Mouse (Mus musculus): ENCODE data around the gene Wnt2b. TPM values are rescaled to one million over a fixed set of nuclear protein-coding genes. Genes with fewer than 3 reads are reported as not detected.
A peak's percentile ranks its signal among the peaks of the same experiment; 100 is the strongest.

Gene Wnt2b
- total RNA-seq, 1 experiment from 2014 or later: 9.6 TPM

DNA sequence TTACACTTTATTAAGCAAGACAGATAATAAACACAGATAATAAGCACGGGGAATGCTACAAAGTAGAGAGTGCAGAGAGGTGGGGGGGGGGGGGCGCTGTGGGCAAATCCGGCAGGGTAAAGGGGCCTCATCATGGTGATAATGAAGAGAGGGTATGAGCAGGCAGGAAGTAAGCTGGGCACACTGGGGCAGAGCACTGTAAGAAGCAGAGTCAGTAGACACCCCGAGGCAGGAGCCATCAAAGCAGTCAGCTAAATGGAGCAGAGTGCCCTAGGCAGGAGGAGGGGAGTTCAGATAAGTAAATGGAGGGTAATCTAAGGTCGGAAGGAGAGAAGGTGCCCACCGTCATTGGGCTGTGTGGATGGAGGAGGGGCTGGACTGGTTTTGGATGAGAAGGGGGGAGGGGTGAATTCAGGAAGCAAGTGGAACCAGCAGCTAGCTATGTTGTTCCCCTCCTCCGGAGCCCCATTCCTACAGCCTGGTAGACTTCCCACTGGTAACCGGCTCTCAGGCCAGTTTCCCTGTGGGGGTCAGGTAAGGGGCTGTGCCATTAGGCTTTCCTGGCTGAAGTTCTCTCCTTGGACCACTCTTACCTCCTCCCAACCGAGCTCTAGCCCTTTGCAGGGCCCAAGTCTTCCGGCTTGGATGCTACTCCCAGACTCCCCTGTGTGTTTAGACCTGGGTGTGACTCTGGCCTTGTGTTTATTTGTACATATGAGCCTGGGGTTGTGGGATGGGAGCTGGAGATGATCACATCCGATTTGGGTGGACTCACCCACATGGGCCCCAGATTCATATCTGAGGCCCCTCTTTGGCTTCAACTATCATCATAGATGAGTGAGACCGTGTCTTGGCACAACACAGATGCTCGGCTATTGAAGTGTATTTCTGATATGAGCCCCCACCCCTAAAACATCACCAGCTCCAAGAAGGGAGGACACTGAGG is 1.9 kb upstream of the Wnt2b start:
- DNase-seq: no peak

GRCm38 (mm10) chr3:104962866-104963265 is 1.1 kb upstream of the Wnt2b start:
- DNase-seq: no peak

DNA sequence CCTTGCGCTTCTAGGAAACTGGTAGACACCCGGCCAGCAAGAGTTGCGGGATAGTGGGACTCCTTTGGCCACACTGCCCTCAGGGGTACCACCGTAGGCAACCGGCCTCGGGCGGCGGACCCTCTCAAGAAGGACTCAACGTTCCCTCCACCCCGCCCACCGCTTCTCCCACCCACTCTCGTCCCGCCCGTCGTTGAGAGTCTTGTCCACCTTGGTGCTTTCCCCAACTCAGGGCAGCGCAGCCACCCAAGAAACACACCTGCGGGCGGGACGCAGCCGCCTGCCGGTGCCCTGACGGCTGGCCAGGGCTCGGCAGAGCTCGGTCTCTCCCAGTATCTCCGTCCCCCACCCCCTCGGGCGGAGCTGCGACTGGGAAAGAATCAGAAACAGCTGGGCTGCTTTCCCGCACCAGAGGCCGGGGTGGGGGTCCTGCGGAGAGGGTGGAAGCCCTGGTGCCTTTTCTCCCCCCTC is 455 bp upstream of the Wnt2b start:
- peak; percentile 45 for DNase-seq

DNA sequence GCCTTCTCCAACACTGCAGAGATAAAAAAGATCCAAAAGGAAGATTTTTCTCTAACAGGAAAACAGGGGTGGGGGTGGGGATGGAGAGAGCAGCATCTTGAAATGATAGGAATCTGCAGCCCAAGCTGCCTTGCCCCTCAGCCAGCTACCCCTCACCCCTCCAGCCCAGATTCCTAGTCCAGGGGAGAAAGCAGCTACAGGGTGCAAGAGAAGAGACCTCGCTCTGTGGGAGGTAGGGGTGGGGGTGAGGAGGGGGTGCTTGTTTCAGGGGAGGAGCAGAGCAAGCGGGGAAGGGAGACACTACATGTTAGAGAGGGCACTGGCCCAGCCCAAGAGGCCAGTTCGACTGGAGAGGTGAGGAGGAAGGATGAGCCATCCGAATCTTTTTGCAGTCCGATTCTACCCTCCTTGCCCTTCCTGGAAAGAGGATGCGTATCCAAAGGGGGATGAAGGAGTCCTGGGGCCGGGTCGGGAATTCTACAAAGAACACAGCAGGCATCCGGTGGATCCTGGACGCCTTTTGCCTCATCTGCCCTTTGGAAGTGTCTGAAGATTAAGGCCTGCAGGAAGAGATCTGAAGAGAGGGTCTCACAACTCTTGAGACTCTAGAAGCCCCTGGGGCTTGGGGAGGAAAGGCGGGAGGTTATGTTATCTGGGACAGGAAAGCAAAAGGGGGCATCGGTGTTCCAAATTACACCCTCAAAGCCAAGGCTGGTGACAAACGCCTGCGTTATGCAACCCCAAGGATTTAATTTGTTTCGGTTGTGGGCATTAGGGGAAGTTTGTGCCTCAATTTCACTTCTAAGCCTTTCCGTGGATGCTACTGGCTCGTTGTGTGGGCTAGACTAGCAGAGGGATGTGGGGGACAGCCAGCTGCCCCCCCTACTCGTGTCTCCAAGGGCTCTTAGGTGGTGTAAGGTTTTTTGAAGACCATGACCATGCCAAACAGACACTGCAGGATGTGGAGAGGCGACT is 1.4 kb downstream of the Wnt2b start:
- DNase-seq: no peak

- DNase-seq: no peak
These were observed 5.6 kb downstream of the Wnt2b start for GRCm38 (mm10) chr3:104956131-104956581.

DNA sequence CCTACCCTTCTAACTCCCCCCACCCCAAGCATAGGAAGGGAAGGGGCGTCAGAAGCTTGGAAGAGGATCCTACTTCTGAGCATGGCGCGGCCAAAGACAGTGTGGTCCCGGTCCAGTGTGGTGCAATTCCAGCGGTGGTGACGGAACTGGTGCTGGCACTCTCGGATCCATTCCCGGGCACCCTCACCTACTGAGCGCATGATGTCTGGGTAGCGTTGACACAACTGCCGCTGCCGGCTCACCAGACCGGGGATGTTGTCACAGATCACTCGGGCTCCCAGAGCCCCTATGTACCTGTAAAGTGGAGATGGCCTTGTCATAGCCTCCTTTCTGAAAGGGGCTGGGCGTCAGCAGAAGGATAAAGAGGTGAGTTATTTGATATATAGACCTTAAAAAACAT is 7.2 kb downstream of the Wnt2b start:
- DNase-seq: no peak

GRCm38 (mm10) chr3:104954137-104954536 is 7.6 kb downstream of the Wnt2b start:
- no peak for DNase-seq

DNA sequence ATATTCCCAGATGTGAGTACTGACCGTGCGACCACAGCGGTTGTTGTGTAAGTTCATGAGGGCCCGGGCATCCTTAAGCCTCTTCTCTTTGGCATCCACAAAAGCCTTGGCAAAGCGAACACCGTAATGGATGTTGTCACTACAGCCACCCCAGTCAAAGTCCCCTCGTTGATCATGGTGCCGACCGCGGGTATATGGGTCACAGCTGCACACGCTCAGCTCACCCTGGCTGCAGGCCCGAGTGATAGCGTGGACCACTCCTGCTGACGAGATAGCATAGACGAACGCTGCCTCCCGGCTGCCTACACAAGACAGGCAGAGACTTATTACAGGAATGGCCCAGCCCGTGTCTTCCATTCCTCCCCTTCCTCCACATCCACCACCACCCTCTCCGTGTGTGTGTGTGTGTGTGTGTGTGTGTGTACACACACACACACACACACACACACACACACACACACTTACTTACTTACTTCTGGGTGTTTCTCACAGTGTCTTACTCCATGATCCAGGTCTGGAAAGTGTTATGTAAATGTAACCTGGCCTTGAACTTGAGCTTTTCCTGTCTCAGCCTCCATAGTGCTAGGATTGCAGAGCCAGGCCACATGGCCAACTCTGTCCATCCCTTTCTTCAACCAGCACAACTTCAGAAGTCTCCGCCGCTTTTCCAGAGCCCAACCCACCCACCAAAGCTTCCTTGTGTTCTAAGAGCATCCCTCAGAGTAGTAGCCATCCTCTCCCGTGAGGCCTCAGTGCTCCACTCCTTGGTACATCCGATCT is 8.6 kb downstream of the Wnt2b start:
- DNase-seq: no peak

DNA sequence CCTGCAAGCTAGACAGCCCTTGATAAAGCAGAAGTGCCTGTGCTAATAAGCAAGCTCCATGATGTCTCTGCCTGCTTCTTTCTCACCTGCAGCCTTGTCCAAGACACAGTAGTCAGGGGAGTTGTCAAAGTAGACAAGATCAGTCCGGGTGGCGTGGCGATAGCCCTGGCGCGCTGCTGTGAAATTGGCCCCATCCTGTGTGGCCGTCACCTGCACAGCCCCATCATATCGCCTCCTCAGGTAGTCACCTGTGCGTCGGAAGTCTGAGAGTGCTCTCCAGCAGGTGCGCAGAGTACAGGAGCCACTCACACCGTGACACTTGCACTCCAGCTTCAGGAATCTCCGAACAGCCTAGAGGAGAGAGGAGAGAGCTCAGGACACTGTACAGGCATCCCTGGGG is 10.8 kb downstream of the Wnt2b start:
- no peak for DNase-seq

- DNase-seq: no peak
These were observed 16.8 kb downstream of the Wnt2b start for GRCm38 (mm10) chr3:104944894-104945293.

GRCm38 (mm10) chr3:104943333-104943732 is 18.4 kb downstream of the Wnt2b start:
- DNase-seq: no peak

GRCm38 (mm10) chr3:104942682-104943081 is 19.0 kb downstream of the Wnt2b start:
- peak; percentile 25 for DNase-seq

GRCm38 (mm10) chr3:104940691-104941090 is 21.0 kb downstream of the Wnt2b start:
- no peak for DNase-seq

DNA sequence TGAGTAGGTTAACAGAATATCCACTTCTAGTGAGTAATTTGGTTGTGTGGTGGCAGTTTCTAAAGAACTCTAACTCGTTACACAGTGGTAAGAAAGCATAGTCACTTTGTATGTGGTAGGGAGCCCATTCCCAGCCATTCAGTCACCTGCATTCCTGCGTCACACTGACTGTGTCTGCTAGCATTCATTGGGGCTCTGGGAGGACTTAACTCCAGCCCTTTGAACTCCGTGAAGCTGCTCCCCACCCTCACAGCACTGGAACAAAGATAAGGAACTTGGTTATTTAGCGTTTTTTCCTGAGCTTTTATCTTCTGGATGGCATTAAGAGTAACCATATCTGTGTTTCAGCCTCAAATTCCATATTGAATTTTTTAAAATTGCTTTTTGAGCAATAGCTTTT is 23.4 kb downstream of the Wnt2b start:
- no peak for DNase-seq

DNA sequence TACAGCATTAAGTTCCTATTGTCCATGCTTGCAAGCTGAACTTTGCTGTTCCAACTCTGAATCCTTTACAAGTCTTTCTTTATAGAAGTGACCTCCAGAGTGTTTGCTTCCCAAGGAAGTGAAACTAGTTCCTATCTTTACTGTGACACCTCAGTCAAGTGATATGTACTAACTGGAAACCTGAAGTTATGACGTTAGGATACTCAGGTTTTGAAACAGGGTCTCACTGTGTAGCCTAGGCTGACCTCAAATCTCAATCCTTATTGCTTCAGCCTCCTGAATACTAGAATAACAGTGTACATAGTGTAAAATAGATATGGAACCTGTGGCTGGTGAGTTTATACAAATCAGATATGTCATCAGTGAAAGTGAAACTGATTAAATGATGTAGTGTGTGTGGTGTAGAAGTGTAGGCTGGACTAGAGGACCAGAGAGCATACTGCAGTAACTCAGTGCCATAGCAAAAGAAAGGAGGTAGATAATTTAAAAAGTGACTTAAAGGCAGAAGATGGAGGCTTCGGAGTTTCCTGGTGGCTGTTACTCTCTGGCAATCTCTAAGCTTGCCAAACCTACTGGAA is 23.9 kb downstream of the Wnt2b start:
- DNase-seq: no peak

- no peak for DNase-seq
These were observed 32.3 kb downstream of the Wnt2b start for GRCm38 (mm10) chr3:104929385-104929784.

DNA sequence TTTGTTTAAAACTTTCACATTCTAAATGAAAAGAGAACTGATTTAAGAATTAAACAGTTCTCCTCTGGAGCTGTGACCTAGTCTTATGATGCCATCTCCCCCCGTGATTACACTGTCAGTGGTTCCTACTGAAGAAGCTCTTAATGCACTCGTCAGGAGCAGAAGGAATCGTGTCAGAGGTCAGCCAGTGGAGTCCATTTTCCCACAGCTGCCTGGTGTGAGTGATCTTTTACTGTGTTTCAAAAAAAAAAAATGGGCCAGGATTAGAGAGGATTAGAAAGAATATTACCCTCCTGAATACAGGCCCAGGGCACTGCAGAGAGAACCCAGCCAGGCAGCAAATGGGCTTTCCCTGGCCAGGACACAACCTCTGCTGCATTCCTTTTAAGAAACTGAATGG is 46.7 kb downstream of the Wnt2b start:
- DNase-seq: no peak

DNA sequence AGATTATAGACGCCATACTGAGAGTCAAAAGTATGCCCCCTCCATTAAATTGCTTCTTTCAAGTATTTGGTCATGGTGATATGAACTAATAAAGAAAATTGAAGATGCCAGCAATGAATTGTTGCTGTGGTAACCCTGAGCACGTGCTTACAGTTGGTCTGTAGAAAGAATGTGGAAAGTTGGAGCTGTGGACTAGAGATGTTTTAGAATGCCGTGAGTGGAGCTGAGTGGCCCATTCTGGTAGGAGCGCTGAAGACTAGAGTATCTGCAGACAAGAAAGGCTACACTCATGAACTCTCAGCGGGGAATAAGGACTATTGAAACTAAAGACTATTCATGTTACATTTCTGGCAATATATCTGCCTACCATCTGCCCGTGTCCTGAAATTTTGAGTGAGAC is 52.5 kb downstream of the Wnt2b start:
- no peak for DNase-seq

DNA sequence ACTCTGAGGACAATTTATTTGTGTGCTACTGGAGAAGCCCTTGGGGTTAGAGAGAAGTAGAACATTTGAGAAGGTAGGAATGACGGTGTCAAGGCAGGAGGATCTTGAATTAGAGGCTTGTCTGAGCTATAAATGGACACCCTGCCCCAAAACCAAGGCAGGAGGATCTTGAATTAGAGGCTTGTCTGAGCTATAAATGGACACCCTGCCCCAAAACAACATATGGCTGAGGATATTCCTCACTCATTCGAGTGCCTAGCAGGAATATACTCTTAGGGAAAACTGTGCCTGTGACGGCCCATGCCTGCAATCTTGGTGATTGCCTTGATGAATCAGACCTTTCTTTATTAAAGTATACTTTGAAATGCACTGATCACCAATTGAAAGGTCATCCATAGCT is 55.7 kb downstream of the Wnt2b start:
- no peak for DNase-seq

GRCm38 (mm10) chr3:104905389-104905788 is 56.3 kb downstream of the Wnt2b start:
- DNase-seq: no peak

DNA sequence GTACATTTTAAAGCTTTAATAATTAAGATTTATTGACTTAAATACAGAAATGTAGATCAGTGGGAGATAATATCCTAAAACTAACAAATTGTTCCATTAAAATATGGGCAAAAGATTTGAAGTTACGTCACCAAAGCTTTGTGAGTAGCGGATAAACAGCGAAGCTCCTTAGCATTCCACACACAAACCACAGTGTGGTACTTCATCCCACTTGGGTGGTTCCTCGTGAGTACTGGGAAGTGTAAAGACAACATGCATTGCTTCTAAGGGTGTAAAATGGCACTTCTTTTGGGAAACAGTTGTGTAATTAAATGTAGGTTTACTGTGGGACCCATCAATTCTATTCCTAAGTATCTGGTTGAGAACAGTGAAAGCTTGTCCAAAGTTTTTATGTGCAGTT is 60.6 kb downstream of the Wnt2b start:
- DNase-seq: no peak

DNA sequence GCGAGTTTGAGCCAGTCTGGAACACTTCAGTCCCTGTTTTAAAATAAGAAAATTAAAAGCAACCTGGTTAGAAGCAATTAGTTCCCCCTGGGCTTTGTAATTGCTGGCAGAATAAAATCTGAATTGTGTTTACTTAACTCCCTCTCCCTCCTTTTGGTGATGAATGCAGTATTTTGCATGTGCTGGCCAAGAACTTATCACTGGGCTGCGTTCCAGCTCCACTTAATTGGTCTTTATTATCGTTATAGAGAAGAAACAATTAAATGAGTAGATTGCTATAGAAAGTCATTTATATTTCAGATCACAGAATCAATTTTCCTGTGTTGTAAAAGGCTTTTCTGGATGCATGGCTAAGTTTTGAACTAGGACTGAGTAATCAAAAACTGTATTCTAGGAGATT is 65.6 kb downstream of the Wnt2b start:
- DNase-seq: no peak

All from adrenal gland, postnatal 14 days (tissue).